Mouse (Mus musculus) heart, postnatal 0 days (tissue): ENCODE data around the gene Scrg1. TPM values are rescaled to one million over a fixed set of nuclear protein-coding genes. Genes with fewer than 3 reads are reported as not detected.

ENCODE experiments used
- ATAC-seq: fragments of 200-750 bp; cut with Nextera tagmentation; 2 replicates; pipeline ENCODE4 v1.8.0; 2017; ENCODE audit warnings: low read depth, moderate number of reproducible peaks, moderate library complexity; ENCODE audit not compliant: insufficient read depth
- DNase-seq: peaks from one replicate; pipeline ENCODE4 v3.0.0-alpha.2; 2016; ENCODE audit warnings: low spot score
- H3K27ac ChIP-seq: fragments of 300-500 bp; sonication (generic); 2 replicates; pipeline ENCODE4 v1.5.1; 2014; ENCODE audit warnings: low read depth, mild to moderate bottlenecking
- H3K27me3 ChIP-seq: fragments of 300-500 bp; sonication (generic); 2 replicates; pipeline ENCODE4 v1.6.1; 2014; ENCODE audit warnings: low read length, mixed read lengths; ENCODE audit not compliant: control insufficient read depth, insufficient read depth
- H3K36me3 ChIP-seq: fragments of 300-500 bp; sonication (generic); replicated peaks from 2 replicates; pipeline ENCODE4 v1.6.1; 2014; ENCODE audit warnings: low read length, mixed read lengths; ENCODE audit not compliant: control insufficient read depth, insufficient read depth
- H3K4me1 ChIP-seq: fragments of 300-500 bp; sonication (generic); 2 replicates; pipeline ENCODE4 v1.6.1; 2014; ENCODE audit warnings: antibody characterized with exemption; ENCODE audit not compliant: control insufficient read depth, insufficient read depth
- H3K4me2 ChIP-seq: fragments of 300-500 bp; sonication (generic); 2 replicates; pipeline ENCODE4 v1.6.1; 2014; ENCODE audit warnings: low read depth, mild to moderate bottlenecking, low read length, moderate library complexity
- H3K4me3 ChIP-seq: fragments of 300-500 bp; sonication (generic); 2 replicates; pipeline ENCODE4 v1.5.1; 2014; ENCODE audit warnings: low read depth, low read length
- H3K9ac ChIP-seq: fragments of 300-500 bp; sonication (generic); replicated peaks from 2 replicates; pipeline ENCODE4 v1.6.1; 2014; ENCODE audit warnings: low read depth, low read length, mixed read lengths
- H3K9me3 ChIP-seq: fragments of 300-500 bp; sonication (generic); replicated peaks from 2 replicates; pipeline ENCODE4 v1.6.1; 2016; ENCODE audit warnings: low read length; ENCODE audit not compliant: control insufficient read depth
- CTCF ChIP-seq: IDR thresholded peaks from 2 replicates; pipeline ENCODE4 v1.5.1; 2016; ENCODE audit warnings: antibody characterized with exemption, control low read depth, low read depth
- EP300 ChIP-seq: IDR thresholded peaks from 2 replicates; pipeline ENCODE4 v1.6.1; 2016; ENCODE audit warnings: antibody characterized with exemption, low read depth
- WGBS: fragments of 180-500 bp; shearing (Covaris S2); extraction: QIAGEN DNeasy Blood & Tissue Kit; methylation state at CpG from one replicate; pipeline ENCODE4 v1.1.7; 2014; 5-methylcytosine and 5-hydroxymethylcytosine counted together
- polyA plus RNA-seq: library from polyadenylated mRNA; unstranded; fragments of >200 nt; fragmentation: Nextera tagmentation; extraction: Ambion mirVana; gene quantifications from 2 replicates; pipeline ENCODE4 v1.2.1, GENCODE M21; 2015
- total RNA-seq: library from RNA; depleted of rRNA; stranded (reverse); fragments of >200 nt; gene quantifications from 2 replicates; pipeline ENCODE4 v1.2.3, GENCODE M21; 2014; ENCODE audit warnings: low replicate concordance

The Scrg1 gene
- total and polyA plus RNA-seq, 2 experiments from 2014 or later = 0.40 TPM; not detected in 1

DNA sequence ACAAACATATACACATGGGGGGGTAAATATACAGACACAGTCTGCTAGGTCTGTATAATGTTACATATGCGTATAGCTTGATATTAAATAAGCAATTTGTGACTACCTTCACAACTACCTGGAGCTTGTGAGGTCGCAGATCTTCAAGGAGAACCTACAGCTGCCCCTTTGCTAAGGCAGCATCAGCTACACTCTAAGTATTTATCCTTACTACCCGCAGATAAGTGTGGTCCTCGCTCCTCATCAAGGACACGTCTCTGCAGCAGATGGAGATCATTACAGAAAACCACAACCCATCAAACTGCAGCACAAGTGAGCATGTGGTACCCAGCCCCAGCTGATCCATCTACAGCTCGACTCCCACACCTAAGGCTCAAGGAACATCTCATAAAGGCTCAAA is 44.4 kb upstream of the Scrg1 start:
- no peak for TF ChIP-seq CTCF
- Histone ChIP-seq H3K9me3 (no peaks in the 10 kb centered on the region), H3K4me3 (no peak overlapping the region), H3K27ac (no peak overlapping the region), H3K36me3 (no peaks in the 10 kb centered on the region), H3K4me2 (no peak overlapping the region), H3K27me3 (no peaks in the 10 kb centered on the region), H3K9ac (no peak overlapping the region), H3K4me1 (peaks cover 6% of the 10 kb centered on the region; the same call in 1 of the 2 replicates)
- WGBS = 86% methylated on average over 6 of the region's 6 CpGs
- ATAC-seq = no peak
- no peak for DNase-seq

GRCm38 (mm10) chr8:57416827-57417226 is 38.9 kb upstream of the Scrg1 start:
- Histone ChIP-seq H3K4me3 (no peak overlapping the region), H3K9me3 (0 out of 2 replicates have a peak, but pooled peaks cover 3% of the 10 kb centered on the region), H3K27me3 (no peaks in the 10 kb centered on the region), H3K36me3 (no peaks in the 10 kb centered on the region), H3K9ac (no peak overlapping the region), H3K4me1 (no peaks in the 10 kb centered on the region), H3K4me2 (no peak overlapping the region), H3K27ac (no peak overlapping the region)
- WGBS = 84% methylated on average over 5 of the region's 5 CpGs
- no peak for ATAC-seq
- DNase-seq = no peak
- TF ChIP-seq CTCF = no peak

- peak; percentile 36; the same call in 1 of the 2 replicates for ATAC-seq
These were observed 29.6 kb upstream of the Scrg1 start for GRCm38 (mm10) chr8:57426074-57426473.

DNA sequence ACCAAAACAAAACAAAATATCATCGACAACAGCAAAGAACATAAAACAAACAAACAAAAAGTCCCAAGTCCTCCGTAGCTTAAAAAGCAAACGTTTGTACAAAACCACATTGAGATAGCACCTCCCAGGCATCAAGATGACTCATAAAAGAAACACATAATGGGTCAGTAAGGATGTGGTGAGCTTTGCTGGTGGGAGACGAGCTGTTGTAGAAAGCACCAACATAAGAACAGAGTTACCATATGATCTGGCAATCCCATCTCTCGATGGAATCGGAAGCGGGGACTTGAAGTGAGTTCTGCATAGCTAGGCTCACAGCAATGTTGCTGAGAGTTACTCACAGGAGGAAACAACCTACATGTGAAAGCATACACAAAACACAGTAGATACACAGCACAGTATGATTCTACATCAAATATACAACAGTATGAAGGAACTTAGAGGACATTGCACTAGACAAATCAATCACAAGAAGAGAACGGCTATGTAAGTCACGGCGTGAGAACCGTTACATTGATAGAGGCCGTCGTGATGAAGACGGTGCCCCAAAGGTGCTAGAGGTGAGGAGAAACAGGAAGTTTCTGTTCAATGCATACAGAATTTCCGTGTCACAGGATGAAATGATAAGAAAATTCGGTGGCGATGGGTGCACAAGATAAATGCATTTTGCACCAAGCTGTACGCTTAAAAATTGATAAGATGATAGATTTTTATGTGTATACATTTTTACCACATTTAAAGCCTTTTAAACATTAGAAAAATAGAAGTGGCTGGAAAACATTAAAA is 27.9 kb upstream of the Scrg1 start:
- Histone ChIP-seq H3K27me3 (no peaks in the 10 kb centered on the region), H3K4me3 (no peak overlapping the region), H3K36me3 (no peaks in the 10 kb centered on the region), H3K4me2 (no peak overlapping the region), H3K9ac (no peak overlapping the region), H3K4me1 (no peaks in the 10 kb centered on the region), H3K27ac (no peak overlapping the region), H3K9me3 (no peaks in the 10 kb centered on the region)
- 55% methylated on average over 18 of the region's 18 CpGs for WGBS
- no peak for TF ChIP-seq EP300
- ATAC-seq (no peak), DNase-seq (no peak)

More at GRCm38 (mm10) chr8:57426074-57426473, 29.6 kb upstream of the Scrg1 start:
- Histone ChIP-seq H3K9ac (no peak overlapping the region), H3K27ac (no peak overlapping the region), H3K27me3 (no peaks in the 10 kb centered on the region), H3K9me3 (no peaks in the 10 kb centered on the region), H3K4me2 (no peak overlapping the region), H3K4me1 (no peaks in the 10 kb centered on the region), H3K36me3 (no peaks in the 10 kb centered on the region), H3K4me3 (no peak overlapping the region)
- peak; percentile 33 for DNase-seq
- 7% methylated on average over 3 of the region's 3 CpGs for WGBS
- TF ChIP-seq CTCF (peak; percentile 67), EP300 (no peak)

DNA sequence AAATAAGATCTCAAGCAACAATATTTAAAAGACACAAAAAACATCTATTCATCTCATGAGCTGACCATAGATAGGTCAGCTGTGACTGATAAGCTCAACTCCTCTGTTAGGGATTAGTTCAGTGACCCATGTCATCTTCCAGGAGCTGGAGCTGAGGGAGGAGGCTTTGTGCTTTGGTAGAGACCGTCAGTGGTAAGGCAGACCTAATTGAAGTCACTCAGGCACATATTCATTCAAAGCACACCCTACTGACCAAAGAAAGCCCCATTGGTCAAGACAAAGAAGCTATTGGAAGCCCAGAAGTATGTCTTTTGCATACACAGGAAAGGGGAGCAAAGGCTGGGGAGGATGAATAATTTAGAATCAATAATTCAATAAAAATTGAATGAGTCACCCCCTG is 27.2 kb upstream of the Scrg1 start:
- Histone ChIP-seq H3K9ac (no peak overlapping the region), H3K27ac (no peak overlapping the region), H3K4me3 (no peak overlapping the region), H3K4me1 (no peaks in the 10 kb centered on the region), H3K27me3 (no peaks in the 10 kb centered on the region), H3K4me2 (no peak overlapping the region), H3K9me3 (no peaks in the 10 kb centered on the region), H3K36me3 (no peaks in the 10 kb centered on the region)
- DNase-seq (no peak), ATAC-seq (no peak)
- no peak for TF ChIP-seq EP300
- TF ChIP-seq CTCF = no peak
- WGBS = 28% methylated on average over 1 of the region's 1 CpGs
